Mouse (Mus musculus): ENCODE data around the gene Aldh1l2.
"Not testable (repeated sequence)": the region's sequence is repeated elsewhere in the genome, so short reads cannot be mapped to it uniquely, and the experiment has no call there.

The Aldh1l2 gene

DNA sequence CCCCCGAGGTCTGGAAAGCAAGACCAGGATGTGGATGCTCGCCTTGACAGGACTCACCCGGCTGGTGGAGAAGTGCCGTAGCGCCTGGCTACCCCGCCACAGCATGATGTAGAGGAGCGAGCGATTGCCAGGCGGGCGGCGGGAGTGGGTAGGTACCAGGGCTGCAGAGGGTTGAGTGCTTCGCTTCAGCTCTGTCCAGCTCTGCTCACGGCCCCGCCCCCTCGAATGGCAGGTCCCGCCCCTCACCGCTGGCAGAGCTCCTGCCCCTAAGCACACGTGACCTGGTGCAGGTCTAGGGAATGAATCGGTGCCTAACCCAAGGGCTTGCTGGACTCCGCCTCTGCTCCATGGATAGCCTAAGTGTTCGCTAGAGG is at the start of gene Aldh1l2:
TSS of gene Aldh1l2 (minus strand) at position 231 of the 374 bp plus-strand sequence.
- peak; percentile 72 for DNase-seq

DNA sequence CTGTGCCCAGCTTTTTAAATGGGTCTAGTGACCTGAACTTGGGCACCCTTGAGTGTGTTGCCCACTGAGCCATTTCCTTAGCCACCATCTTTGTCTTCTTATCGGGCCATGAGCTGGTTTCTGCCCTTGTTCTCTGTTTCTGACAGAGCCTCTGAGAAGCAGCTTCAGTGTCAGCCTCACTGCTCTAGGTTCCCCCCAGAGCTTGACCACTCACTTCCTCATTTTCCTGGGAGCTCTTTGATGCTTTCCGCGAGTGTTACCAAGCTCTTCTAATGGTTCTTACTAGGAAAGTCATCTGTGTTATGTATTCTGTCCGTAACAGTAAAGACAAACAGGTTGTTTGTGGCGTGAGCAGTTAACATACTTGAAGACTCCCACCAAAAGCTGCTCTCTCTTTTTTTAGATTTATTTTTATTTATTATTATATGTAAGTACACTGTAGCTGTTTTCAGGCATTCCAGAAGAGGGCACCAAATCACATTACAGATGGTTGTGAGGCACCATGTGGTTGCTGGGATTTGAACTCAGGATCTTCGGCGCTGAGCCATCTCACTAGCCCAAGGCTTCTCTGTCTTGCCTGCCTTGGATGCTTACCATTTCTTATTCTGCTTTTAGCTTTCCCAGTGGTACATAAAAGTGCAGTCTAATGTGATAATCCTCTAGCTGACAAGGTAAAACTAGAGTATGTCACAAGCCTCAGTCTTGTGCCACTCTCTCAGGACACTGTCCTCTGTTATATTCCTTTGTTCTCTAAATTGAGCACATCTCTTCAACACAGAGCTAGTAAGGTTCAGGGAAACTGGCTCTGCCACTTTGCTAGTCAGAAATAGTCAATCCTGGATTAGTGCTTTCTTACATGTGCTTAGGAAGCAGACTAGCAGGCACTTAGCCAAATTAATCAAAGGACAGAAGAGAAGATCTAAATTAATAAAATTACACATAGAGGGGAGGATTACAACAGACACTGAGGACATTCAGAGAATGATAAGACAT is 31.8 kb upstream of the Aldh1l2 start:
- no peak for DNase-seq

DNA sequence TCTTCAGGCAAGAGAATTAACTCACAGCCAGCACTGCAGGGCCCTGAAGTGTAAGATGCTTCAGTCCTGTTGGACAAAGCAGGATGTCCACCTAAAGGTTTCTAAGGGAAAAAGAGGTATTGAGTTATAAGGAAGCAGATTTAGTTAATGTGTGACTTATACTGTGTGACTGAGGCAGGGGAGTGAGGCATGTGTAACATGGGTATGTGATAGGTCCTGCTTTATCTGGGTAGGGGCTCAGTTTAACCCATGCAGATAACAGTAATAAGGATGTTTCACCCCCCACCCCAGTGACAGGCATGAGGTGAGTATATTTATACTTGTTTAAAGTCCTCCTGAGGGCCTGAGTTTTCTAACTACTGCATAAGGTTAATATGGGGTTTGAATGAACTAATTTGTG is 29.1 kb upstream of the Aldh1l2 start:
- DNase-seq: no peak

DNA sequence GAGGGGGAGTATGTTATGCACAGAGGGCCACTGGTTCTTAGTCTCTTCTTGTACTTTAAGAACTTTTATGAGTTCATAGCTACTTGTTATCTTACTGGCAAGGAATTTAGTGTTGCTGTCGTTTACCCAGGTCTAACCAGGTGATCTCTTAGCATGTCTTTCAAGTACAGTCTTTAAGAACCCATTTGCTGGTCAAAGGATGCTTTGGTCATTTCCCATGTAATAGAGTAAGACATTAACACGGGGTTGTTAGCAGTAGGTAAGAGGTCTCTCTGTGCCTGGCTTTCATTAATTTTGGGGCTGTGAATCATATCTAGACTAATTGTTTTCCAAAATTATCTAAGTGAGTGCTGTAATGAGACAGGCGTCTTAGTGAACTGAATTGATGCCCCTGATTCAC is 11.4 kb upstream of the Aldh1l2 start:
- DNase-seq: no peak

DNA sequence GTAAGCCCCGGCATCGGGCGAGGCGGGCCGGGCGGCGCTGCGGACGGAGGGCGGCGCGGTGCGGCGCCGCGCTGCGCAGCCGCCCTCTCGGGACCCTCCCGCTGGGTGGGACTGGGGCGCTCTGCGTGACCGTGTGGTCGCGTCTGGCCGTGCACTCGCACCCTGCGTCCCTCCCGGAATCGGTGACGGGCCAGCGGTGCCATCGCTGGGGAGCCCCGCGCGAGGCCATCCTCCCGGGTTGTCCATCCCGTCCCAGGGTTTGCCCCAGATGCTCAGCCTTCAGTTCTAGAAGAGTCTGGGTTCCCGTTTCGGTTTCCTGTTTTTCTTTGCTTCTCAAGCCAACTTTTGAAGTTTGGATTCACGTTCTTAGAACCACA is 10.2 kb upstream of the Aldh1l2 start:
- no peak for DNase-seq

DNA sequence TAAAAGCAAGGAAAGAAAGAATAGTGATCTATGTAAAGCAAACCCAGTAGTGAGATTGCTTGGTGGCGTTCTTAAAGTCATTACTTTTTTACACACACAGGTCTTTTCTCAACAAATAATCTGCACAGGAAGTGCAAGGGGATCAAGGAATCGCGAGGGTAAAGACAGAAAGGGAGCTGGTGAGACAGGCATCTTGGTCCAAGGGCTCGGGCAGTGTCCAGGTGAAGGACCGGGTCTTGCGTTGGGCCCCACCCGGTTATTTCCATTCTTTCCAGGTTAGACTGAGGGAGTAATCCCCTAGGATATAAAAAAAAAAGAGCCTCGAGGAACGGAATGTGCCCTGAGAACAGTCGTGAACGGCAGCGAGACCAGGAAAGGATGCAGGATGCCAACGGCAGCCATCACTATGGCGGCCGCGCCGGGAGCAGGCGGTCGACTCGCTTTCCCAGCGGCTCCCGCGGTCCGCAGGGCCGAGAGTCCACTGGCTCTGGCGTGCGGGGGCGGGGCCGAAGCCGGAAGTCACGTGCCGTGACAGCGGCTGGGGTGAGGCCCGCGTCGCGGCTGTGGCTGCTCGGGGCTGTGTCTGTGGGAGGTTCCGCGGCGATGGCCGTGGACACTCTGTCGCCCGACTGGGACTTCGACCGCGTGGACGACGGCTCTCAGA is 9.6 kb upstream of the Aldh1l2 start, which contains the start of gene Washc4:
TSS of gene Washc4 (plus strand) at position 314 of the 664 bp plus-strand sequence.
- peak; percentile 94 for DNase-seq

DNA sequence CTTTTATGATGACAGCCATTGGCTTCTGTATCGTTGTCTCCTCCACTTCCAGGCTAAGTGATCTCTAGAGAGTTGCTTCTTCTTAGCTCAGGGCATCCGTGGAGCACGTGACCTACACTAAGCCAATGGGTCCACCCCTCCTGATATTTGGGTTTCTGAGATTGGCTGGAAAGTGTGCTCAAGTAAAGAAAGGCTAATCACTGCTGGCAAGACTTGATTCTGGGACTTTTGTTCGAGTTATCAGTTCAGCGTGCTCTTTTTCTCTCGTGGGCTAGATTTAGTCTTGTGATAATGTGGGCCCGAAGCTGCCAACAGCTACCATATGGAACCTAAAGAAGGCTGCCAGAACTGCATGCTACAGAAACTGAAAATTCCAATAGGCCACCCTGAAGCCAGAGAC is 8.3 kb upstream of the Aldh1l2 start:
- DNase-seq: peak; percentile 29

DNA sequence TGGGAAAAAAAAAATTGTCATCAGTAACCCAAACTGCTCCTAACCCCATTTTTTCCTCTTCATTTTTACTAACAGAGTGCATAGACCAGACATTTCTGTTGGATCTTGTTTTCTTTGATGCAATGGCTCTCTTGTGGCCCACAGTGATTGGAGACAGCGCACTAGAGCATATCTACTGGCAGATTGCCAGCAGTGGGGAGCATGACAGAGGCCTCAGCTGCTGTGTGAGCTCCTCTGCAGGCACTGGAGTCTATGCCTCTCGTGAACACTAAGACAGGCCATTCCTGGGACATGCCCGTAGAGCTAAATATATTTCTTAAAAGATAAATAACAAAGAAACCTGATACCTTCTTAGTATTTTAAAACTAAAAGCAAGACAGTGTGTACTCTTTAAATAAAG is 6.2 kb upstream of the Aldh1l2 start:
- no peak for DNase-seq

DNA sequence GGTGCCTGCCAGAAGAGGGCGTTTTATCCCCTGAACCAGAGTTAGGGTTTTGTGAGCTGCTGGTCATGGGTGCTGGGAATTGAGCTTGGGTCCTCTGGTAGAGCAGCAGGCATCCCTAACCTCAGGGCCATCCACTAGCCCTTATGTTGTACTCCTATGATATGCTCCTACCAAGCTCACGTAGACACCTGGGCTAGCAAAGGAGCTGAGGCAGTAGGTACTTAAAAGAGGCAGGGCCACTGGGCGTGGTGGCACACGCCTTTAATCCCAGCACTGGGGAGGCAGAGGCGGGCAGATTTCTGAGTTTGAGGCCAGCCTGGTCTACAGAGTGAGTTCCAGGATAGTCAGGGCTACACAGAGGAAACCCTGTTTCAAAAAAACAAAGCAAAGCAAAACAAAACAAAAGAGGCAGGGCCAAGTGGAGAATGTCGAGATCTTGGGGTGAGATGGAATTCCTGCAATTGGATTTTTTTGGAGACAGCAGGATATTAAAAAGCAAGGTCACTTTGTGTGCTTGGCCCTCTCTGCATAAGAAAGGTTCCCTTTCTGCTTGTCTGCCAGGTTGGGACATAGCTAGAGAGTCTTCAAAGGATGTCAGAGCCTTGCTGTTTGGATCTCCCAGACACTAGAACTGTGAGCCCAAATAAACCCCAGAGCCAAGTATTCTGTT is 5.5 kb upstream of the Aldh1l2 start:
- no peak for DNase-seq

DNA sequence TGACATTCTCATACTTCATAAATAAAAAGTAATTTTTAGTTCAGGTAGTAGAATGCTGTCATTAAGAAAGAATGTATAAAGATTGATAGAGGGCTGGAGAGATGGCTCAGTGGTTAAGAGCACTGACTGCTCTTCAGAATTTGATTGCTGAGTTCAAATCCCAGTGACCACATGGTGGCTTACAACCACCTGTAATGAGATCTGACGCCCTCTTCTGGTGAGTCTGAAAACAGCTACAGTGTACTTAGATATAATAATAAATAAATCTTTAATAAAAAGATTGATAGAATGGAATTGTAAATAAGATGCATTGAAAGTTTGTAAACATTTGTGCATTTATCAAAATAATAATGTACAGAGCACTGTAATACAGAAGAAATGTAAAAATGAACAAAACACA is 2.5 kb upstream of the Aldh1l2 start:
- no peak for DNase-seq

DNA sequence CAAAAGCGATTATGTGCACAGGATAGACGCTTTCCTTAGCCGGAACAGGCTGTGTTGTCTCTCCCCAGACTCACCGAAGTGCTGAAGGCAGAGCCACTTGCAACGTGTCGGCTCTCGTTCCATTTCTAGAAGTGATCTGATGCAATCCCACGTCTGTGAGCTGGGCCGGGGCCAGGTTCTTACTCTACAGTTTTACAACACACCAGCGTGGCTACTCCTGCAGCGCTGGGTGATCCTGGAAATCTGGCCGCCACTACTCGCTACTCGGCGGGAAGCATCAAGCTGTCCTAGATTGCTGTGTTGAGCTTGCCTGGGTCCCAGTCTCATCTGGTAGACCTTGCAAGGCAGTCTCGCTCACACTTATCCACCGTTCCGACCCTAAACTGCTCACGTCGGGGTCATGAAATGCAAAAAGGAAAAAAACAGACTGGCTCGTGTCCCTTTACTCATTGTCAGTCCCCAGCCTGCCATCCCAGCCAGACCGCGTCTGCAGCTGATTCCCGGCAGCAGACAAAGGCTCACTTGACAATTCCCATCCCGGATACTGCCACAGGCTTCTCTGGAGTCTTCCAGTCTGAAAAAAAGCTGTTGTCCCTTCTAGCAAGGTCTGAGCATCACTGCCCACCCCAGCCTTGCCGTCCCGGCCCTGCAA is 556 bp downstream of the Aldh1l2 start:
- DNase-seq: peak; percentile 50

DNA sequence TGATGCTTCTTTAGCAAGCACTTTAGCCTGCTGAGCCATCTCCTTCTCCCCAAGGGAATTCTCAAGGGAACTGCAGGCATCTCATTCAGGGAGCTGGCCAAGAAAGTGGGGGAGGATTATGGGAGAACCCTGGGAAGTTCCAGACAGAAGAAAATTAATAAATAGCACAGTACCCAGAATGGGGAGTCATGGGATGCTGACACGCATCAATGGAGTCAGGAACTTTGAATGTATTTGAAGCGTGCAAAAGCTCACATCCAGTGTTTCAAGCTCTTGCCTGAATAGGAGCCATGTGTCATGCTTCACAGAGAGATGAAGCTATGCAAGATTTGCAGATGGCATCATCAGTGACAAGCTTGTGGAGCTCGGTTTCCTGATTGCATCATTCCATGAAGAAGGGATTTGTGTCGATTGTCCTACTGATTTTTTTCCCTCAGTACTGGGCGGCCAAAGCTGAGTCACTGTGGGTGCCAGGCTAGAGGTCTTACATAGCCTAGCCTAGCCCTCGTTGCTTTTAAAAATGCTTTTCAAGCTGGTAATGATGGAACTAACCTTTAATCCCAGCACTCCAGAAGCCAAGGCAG is 3.5 kb downstream of the Aldh1l2 start:
- DNase-seq: no peak

DNA sequence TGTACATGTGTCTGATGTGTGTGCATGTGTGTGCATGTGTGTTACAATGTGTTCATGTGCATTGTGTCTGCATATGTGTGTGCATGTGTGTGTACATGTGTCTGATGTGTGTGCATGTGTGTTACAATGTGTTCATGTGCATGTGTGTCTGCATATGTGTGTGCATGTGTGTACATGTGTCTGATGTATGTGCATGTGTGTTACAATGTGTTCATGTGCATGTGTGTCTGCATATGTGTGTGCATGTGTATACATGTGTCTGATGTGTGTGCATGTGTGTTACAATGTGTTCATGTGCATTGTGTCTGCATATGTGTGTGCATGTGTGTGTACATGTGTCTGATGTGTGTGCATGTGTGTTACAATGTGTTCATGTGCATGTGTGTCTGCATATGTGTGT is 9.7 kb downstream of the Aldh1l2 start:
- DNase-seq: not testable (repeated sequence)

DNA sequence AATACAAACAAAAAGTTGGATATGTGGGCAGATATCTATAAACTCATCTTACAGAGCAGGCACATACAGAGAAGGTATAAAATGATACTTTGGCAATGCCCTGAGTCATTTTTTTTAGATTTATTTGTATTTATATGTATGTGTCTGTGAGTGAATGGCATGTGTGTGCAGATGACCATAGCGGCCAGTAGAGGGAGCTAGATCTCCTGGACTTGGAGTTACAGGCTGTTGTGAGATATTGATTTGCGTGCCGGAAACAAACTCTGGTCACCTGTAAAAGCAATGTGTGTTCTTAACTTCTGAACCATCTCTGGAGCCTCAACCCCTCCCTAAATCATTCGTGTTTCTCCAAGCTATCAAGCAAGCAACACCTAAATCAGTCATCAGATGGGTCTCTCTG is 12.9 kb downstream of the Aldh1l2 start:
- no peak for DNase-seq

DNA sequence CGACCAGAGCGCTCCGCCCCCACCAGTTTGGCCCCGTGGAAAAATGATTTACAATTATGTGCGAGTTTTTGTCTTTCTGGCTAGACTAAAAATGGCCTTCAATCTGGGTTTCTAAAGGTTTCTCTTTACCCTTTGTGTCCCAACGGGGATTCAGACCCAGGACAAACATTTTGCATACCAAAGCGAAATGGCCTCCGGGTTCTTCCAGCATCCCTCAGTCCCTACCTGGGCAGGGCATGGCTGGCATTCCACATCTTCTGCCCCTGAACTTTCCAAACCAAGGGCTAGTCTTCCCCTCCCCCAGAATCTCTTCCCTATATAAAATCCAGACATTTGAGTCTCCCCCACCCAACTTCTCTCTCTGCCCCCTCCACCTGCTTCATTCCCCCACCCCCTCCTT is 20.2 kb downstream of the Aldh1l2 start:
- no peak for DNase-seq

DNA sequence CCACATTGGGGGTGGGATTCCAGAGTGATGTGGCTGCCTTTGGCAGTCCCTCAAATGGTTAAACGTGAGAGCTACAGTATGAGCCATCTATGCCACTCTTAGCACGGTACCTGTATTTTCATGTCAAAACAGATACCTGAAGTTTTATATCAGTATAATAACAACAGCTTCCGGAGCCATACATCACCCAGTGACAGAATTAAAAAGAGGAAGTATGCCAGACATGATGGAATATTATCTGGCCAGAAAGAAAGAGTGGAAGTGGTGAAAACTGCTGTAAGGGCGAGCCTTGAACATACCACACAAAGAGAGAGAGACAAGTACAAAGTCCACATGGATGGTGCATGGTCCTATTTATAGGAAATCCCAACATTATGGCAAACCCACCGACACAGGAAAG is 22.6 kb downstream of the Aldh1l2 start:
- no peak for DNase-seq

DNA sequence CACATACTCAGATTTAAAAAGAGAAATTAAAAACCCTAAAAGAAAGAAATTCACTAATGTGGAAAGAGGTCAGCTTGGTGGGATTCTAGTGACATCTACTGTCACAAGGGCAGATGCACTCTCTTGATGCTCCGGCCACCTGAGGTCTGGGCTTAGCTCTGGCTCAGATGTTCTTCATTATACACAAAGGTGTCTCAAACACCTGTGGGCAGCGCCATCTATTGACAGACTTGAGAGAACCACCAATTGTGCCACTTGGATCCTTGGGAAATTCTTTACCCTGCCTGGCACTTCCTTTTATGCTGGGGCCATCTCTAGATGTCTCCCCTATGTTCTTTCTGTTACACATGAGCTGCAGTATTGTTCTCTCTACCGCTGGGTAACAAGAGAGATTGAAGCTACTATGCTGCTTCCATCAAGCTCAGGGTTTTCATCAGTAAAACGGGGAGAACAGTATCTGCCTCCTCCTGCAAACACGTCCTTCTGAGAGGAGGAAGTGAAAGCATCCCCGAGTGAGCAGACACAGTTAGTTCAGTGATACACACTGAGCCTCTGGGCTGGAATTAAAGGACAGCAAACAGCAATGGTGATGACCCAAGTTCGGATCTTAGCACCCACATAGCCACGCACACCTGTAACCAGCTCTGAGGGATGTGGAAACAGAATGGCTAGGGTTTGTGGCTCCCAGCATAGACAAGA is 24.8 kb downstream of the Aldh1l2 start:
- DNase-seq: peak; percentile 10

DNA sequence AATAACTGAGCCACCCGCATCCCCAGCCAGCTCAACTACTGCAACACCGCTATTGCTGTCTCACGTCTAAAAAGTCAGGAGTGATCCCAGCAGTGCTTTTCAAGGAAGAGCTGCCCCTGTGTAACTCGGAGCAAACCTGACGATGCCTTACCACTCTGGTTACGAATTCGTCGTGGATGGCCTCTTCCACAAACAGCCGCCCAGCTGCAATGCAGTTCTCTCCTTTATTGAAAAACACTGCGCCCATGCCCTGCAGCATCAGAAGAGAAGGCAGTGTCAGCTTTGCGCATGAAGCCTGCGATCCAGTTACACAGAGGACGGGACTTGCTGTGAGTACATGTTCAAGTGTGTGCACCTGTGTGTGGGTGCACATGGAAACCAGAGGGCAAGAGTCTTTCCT is 36.6 kb downstream of the Aldh1l2 start:
- no peak for DNase-seq

DNA sequence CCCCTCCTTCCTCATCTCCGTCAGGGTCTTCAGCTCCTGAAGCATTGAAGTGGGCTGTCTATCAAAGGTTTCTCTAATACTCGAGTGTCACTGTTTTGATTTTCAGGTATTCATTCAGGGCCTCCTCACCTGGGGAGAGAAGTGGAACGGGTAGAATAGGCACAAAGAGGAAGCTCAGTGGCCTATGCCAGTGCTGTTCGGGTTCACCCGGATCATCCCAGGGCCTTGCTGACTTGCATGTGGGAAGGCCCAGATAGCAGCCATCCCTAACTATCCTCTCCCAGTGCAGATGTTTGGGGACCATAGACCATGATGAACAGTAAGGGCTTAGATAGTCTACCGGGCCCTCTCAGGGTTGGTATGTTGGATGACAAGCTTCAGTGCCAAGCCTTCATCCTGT is 43.4 kb downstream of the Aldh1l2 start:
- DNase-seq: no peak

DNA sequence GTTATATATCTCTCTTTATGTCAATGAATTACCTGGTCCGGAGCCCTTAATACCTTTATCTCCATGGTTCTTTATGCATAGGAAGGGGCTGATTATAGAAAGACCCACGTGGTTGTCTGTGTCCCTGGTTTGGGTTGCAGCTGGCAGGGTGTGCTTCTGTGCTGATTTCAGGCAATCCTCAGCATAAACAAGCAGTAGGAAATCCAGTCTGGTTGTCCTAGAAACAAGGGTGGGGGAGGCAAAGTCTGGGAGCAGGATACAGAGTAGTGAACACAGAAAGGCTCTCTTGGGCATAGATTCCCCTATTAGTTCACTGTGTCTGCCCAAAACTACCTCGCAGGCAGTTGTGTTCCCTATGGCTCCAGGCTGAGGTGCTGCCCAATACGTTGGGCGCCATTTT is 56.7 kb downstream of the Aldh1l2 start:
- no peak for DNase-seq

DNA sequence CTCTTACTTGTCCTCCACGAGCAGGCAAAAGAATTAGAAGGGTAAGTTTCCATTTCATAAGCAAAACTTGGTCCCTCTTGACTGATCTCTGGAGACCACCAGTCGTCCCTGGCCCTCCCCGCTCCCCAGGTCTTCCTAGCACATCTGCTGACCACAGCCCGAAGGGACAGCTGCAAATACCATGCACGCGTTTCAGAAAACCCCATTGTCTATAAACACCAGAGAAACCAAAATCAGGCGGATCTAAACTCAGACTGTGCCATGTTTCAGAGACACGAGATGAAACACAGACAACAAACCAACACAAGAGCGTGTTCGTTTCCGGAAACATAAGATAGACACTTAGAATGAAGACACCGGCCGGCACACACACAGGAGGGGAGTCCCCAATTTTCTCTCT is 58.7 kb downstream of the Aldh1l2 start:
- no peak for DNase-seq

DNA sequence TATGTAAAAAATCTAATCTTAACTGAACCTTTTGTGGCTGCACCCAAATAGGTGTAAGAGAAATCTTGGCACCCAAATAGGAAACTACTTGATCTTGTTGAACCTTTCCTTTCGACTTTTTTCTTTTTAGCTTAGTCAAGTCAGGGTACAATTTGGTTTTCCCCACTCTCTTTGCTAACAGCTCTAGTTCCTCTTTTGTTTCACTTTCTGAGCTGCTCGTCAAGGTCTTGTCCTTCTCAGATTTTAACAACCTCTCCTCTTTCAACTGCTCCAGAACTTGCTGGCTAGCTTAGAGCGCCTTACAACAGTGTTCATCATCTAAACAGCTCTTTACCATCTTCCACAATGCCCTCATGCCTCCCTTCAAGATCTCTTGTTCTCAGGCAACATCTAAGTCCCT is 76.4 kb downstream of the Aldh1l2 start:
- no peak for DNase-seq
